Mouse (Mus musculus) olfactory bulb, adult 2 months (tissue): ENCODE measurements at regions not wholly inside any gene's neighbourhood (a gene's known extent, or its start where the extent isn't known, plus 50 kb on each side); places are given as distances from the start of the nearest gene placed in this dataset.

ENCODE experiments used
- H3K27ac ChIP-seq: fragments of 200-500 bp; 2 replicates; pipeline ENCODE4 v1.5.1; 2012; ENCODE audit warnings: low read depth, low read length; ENCODE audit not compliant: insufficient read depth
- H3K4me1 ChIP-seq: fragments of 200-500 bp; 2 replicates; pipeline ENCODE4 v1.6.1; 2012; ENCODE audit warnings: low read length; ENCODE audit not compliant: control insufficient read depth, insufficient read depth
- H3K4me3 ChIP-seq: fragments of 200-500 bp; 2 replicates; pipeline ENCODE4 v1.5.1; 2012; ENCODE audit warnings: mild to moderate bottlenecking, low read depth, low read length, moderate library complexity; ENCODE audit not compliant: insufficient read depth
- CTCF ChIP-seq: fragments of 200-500 bp; IDR thresholded peaks from 2 replicates; pipeline ENCODE4 v1.5.1; 2012; ENCODE audit warnings: low read depth, mild to moderate bottlenecking, low read length, moderate library complexity; ENCODE audit not compliant: insufficient read depth
- POLR2A ChIP-seq: fragments of 200-500 bp; IDR thresholded peaks from 2 replicates; pipeline ENCODE4 v1.6.1; 2012; ENCODE audit warnings: mild to moderate bottlenecking, low read depth, low read length, moderate library complexity; ENCODE audit not compliant: insufficient read depth
- WGBS: fragments of 180-500 bp; shearing (Covaris S2); methylation state at CpG from one replicate; pipeline ENCODE4 v1.1.7; 2018; 5-methylcytosine and 5-hydroxymethylcytosine counted together

DNA sequence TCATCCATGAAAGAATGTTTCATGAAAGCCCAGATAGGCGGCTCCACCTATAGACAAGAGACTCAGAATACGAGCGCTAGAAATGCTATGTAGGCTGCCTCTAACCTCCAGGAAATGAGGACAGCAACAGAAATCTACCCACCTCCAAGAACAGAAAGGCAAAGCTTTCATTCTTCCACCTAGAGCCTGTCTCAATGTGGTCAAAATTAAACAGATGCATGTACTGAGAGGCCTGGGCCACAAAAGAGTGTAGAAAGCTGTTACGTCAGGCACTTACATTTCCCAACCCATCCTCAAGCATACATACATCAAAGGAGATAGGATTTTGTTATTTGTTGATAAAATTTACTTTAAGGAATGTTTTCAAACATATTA, 225.1 kb upstream of the Prkd1 start:
- no peaks in the 10 kb centered on the region; the same call in 1 of the 2 replicates for H3K4me1 ChIP-seq
- WGBS: 52% methylated on average over 4 of the region's 4 CpGs
- no peak overlapping the region for H3K27ac ChIP-seq
- H3K4me3 ChIP-seq: no peak overlapping the region
- TF ChIP-seq POLR2A: no peak
- TF ChIP-seq CTCF: no peak

DNA sequence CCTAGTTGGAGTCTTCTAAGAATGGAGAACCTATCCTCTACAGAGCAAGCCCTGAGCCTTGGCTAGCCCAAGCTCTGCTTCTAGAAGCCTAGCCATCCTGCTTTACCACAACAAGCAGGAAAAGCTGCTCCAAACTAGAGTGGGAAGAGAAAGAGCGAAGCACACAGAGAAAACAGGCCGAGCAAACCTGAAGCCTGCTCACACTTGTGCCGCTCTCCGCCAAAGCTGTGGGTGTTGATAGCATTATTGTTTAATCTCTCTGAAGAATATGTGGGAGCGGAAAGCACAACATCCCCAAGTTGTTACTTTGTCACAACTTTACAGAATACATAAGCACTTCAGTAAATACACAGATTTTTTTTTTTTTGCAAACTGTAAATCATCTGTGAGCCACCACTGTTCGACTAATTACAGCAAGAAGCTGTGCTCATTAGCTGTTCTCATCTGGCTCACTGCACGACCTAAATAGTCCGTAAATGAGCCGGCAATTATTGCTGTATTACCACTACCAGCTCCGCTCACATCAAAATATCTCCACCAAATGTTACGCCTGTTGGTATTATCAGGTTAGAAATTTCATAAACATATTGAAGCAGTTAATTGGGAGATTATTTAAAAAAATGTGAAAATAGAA, 224.6 kb upstream of the Prkd1 start:
- TF ChIP-seq POLR2A (no peak), CTCF (no peak)
- Histone ChIP-seq H3K4me1 (no peaks in the 10 kb centered on the region; the same call in 1 of the 2 replicates), H3K27ac (peak overlapping the region; percentile 75), H3K4me3 (no peak overlapping the region)
- WGBS: 21% methylated on average over 11 of the region's 11 CpGs

DNA sequence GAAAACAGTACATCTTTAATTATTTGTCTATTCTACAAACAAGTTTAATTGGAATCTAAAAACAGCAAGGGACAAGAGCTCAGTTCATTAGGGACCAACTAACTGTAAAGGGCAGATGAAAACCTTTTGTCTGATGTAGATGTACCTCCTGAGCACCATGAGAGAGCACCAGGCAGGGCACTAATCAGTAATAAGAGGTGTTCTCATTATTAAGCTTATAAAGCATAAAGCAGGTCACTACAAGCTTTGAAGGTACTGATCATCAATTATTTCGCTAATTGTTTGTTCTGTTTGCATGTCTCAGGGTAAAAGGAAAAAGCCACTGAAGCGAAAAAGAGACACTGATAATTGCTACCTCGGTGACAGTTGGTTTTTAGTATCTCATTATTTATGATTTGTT, 202.7 kb upstream of the Prkd1 start:
- Histone ChIP-seq H3K27ac (no peak overlapping the region), H3K4me3 (no peak overlapping the region), H3K4me1 (no peaks in the 10 kb centered on the region)
- WGBS: 50% methylated on average over 3 of the region's 3 CpGs
- no peak for TF ChIP-seq POLR2A
- no peak for TF ChIP-seq CTCF

DNA sequence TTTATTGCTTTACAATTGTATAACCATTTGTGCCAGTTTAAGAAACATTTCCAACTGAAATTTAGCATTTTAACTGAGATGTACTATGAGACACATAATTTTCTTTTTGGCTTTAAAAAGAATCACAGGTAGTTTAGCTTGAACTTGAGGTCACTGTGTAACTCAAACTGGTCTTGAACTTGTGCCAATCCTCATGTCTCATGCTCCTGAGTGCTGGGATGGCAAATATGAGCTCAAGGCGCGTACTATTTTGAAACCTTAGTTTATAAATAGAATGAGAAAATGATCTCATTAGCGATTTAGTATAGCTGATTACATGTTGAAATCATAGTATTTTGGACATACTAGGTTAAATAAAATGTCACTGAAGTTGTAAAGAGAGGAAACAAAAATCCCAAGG, 199.1 kb upstream of the Prkd1 start:
- no peak overlapping the region for H3K4me3 ChIP-seq
- no peak overlapping the region for H3K27ac ChIP-seq
- 85% methylated on average over 3 of the region's 3 CpGs for WGBS
- TF ChIP-seq POLR2A: no peak
- no peak for TF ChIP-seq CTCF
- no peaks in the 10 kb centered on the region for H3K4me1 ChIP-seq

DNA sequence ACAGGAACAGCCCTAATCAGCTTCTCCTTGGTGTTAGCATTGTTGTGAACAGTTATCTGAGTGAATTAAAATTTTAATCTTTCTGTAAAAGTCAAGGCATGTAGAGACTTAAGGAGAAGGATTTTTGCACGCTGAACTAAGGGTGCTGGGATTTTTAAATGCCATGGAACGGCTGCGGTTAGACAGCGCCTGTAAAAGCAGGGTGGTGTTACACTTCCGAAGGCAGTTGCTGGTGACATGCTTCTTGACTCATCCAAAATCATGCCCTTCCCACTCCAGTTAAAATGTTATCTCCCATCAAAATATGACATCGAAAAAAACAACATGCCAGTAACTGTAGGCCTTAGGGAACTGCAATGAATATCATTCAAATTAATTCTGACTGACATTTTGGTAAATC, 193.8 kb upstream of the Prkd1 start:
- Histone ChIP-seq H3K4me3 (no peak overlapping the region), H3K27ac (no peak overlapping the region), H3K4me1 (no peaks in the 10 kb centered on the region)
- 78% methylated on average over 6 of the region's 6 CpGs for WGBS
- TF ChIP-seq POLR2A: no peak
- TF ChIP-seq CTCF: no peak

DNA sequence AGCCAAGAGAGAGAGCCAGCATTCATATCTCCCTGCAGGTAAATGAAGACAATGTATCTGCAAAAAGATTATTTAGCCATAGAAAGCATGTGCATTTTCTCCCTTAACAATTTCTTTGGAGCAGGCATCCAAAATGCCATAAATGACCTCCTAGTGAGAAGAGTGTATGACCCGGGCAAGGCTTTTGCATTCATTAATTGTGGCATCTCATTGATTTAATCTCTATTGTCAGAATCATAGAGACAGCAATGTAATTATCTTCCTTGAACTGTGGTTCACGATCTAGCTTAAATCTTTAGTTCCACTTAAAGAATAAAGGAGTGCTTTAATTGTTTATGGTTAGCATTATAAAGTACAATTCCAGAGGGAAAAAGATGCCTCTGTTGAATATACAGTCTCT, 190.5 kb upstream of the Prkd1 start:
- 54% methylated on average over 2 of the region's 2 CpGs for WGBS
- H3K4me1 ChIP-seq: no peaks in the 10 kb centered on the region
- no peak overlapping the region for H3K27ac ChIP-seq
- no peak overlapping the region for H3K4me3 ChIP-seq
- TF ChIP-seq POLR2A (no peak), CTCF (no peak)

DNA sequence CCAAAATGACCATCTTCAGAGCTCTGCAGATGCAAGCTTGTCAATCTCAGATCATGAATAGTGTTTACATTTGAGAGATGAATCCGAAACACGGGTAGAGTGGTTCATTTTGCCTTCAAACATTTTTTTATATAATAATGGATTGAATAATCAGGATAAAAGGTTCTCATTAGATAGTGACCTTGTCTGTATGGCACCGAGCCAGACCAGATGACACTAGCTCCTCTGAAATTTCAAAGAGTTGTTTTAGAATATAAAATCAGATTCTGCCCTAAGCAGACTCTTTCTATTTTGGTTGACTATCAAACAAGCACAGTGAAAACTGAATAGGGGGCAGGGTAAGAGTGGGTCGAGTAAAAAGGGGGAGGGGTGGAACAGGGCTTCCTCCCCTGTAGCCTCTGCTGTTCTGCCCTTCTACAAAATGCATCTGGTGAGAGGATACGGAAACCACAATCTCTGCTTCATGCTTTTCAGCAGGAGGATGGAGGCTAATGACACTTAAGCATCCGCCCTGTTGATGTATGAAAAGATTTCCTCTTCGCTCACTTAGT, 159.9 kb upstream of the Prkd1 start:
- no peaks in the 10 kb centered on the region for H3K4me1 ChIP-seq
- WGBS: 67% methylated on average over 7 of the region's 7 CpGs
- H3K27ac ChIP-seq: no peak overlapping the region
- TF ChIP-seq POLR2A (no peak), CTCF (no peak)
- H3K4me3 ChIP-seq: no peak overlapping the region

DNA sequence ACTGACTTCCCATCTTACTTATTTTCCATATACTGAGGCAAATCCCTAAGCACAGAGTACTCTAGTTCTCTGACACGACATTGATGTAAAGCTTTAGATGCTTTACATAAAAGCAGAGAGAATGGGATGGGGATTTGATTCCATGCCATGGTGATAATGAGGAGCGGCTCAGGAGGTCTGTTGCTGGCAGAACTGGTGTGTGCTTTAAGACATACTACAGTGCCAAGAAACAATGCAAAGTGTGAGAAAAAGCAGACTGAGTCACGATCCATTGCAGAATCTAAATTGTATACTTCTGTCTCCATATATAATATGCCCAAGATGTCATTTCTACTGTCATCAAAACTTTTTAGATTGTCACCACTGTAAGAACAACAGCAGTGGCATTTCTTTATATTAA, 155.5 kb upstream of the Prkd1 start:
- 58% methylated on average over 3 of the region's 3 CpGs for WGBS
- Histone ChIP-seq H3K4me3 (no peak overlapping the region), H3K4me1 (no peaks in the 10 kb centered on the region), H3K27ac (no peak overlapping the region)
- TF ChIP-seq POLR2A: no peak
- TF ChIP-seq CTCF: no peak

DNA sequence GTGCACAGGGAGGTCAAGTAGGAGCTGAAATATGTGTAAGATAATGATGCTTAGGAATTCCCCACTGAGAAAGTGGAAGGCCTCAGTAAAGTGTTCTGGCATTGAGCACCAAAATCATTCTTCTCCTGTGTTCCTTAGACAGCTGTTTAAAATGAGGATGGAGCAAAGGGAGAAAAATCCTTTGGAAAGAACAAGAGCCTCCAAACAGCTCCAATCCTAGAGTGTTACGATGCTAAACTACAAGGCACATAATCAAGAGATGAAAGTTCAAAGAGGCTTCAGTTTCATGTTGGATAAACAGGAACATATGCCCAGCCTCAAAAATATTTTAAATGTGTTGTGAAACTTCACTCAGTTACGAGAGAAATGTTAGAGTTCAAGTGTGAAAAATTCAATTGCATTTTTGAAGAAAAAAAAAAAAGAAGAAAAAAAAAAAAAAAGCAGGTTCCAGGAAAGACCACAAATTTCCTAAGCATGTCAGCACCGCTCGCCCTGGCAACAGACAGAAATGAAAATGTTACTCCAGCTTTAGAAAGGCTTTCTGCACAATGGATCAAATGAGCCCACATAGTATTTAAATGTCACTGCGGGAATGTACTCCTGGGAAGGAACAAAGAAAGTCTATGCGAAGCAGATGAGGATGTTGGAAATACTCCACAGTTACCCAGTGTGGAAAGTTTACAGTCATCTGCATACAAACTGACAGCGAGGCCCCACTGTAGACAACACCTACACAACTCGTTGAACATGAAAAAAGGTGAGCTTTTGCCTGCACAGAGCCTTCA, 116.5 kb upstream of the Prkd1 start:
- 44% methylated on average over 8 of the region's 8 CpGs for WGBS
- H3K4me1 ChIP-seq: no peaks in the 10 kb centered on the region
- H3K4me3 ChIP-seq: no peak overlapping the region
- H3K27ac ChIP-seq: no peak overlapping the region
- no peak for TF ChIP-seq CTCF
- no peak for TF ChIP-seq POLR2A

DNA sequence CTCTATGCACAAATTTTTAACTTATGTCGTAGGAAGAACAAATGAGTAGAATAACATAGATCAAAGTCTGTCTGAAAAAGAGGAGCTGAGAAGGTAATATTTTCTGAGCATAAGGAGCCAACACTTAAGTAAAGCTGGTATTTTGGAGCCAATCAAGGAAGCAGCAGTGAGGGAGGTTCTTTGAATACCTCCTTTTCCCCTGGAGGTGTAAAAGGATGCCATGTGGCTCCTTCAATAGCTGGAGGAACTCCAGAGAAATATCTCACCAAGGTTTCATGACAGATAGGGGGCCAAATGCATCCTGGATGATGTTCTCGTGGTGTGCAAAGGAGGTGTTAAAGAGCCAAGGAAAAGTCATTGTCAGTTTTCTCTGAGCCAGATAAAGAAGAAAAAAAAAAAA, 115.6 kb upstream of the Prkd1 start:
- no peak for TF ChIP-seq POLR2A
- no peak for TF ChIP-seq CTCF
- Histone ChIP-seq H3K4me1 (no peaks in the 10 kb centered on the region), H3K4me3 (no peak overlapping the region), H3K27ac (no peak overlapping the region)
- WGBS: 77% methylated on average over 2 of the region's 2 CpGs
